Mouse (Mus musculus): ENCODE measurements around the gene Kcnma1. TPM values are rescaled to one million over a fixed set of nuclear protein-coding genes. Genes with fewer than 3 reads are reported as not detected.

Gene Kcnma1
- polyA plus RNA-seq, 1 experiment from 2014 or later, result 0.04 TPM

DNA sequence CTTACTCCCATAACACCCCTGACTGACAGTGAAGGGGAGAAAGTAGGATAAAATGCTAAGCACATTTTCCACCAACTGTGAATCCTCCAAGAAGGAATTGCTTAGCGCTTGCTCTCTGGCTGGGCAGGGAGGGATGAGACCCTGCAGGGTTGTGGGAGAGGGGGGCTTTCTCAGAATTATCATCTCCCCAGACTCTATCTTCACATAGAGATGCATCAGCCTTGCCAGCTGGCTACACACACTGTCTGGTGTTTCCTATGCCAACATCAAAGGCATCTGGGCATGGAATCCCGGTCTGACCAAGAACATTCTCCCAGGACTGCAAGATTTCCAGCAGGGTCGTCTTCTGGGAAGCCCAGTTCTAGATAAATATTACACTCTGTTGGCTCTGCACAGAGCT lies 91.5 kb downstream of the Kcnma1 start:
- H3K9me3 ChIP-seq (ENCODE audit: low read length), result no peaks in the 10 kb centered on the region
- no peak overlapping the region for H3K9ac ChIP-seq (replicated peaks)
- no peak overlapping the region for H3K4me3 ChIP-seq (ENCODE audit: low read depth, low read length)
- ATAC-seq, result no peak
- 83% methylated on average over 3 of the region's 3 CpGs for WGBS (ENCODE audit: insufficient replicate concordance)
- TF ChIP-seq EP300 (IDR thresholded peaks at IDR 0.05; ENCODE audit: low read depth) (no peak), CTCF (IDR thresholded peaks at IDR 0.05; ENCODE audit: low read depth) (no peak)
- no peaks in the 10 kb centered on the region for H3K36me3 ChIP-seq (replicated peaks; ENCODE audit: insufficient read depth, low read length)
- H3K4me1 ChIP-seq (ENCODE audit: insufficient read depth), result no peaks in the 10 kb centered on the region
- H3K27ac ChIP-seq (ENCODE audit: low read depth), result no peak overlapping the region
- H3K27me3 ChIP-seq (ENCODE audit: insufficient read depth, low read length), result no peaks in the 10 kb centered on the region
- no peak for DNase-seq
- H3K4me2 ChIP-seq (ENCODE audit: low read depth, low read length), result no peak overlapping the region

DNA sequence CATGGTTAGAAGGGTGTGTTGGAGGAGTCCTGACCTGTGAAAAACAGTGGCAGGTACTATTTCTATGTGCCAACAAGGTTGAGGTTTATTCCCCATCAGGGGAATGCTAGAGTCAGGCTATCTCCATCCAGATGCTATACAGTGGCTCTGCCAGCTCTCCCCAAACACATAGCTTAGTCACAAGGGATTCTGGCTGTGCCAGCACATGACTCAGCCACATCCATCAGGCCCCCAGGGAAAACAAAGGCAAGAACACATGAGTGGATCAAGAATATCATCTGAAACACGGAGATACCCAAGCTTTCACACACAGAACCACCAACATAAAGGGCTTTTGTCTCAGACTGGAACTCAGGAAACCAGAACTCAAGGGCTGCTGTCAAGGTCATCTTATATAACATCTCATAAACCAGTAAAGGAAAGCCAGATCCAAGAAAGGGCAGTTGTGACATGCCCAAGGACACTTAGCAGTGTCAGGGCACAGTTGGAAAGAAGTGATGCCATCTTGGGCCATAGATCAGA lies 103.1 kb downstream of the Kcnma1 start:
- DNase-seq (no peak), ATAC-seq (no peak)
- no peak overlapping the region for H3K27ac ChIP-seq (ENCODE audit: low read depth)
- H3K4me2 ChIP-seq (ENCODE audit: low read depth, low read length), result no peak overlapping the region
- H3K36me3 ChIP-seq (replicated peaks; ENCODE audit: insufficient read depth, low read length), result no peaks in the 10 kb centered on the region
- H3K9ac ChIP-seq (replicated peaks), result no peak overlapping the region
- H3K4me3 ChIP-seq (ENCODE audit: low read depth, low read length), result no peak overlapping the region
- 53% methylated on average over 1 of the region's 1 CpGs for WGBS (ENCODE audit: insufficient replicate concordance)
- no peaks in the 10 kb centered on the region for H3K9me3 ChIP-seq (ENCODE audit: low read length)
- no peaks in the 10 kb centered on the region for H3K27me3 ChIP-seq (ENCODE audit: insufficient read depth, low read length)
- TF ChIP-seq EP300 (IDR thresholded peaks at IDR 0.05; ENCODE audit: low read depth) (no peak), CTCF (IDR thresholded peaks at IDR 0.05; ENCODE audit: low read depth) (no peak)
- no peaks in the 10 kb centered on the region for H3K4me1 ChIP-seq (ENCODE audit: insufficient read depth)

DNA sequence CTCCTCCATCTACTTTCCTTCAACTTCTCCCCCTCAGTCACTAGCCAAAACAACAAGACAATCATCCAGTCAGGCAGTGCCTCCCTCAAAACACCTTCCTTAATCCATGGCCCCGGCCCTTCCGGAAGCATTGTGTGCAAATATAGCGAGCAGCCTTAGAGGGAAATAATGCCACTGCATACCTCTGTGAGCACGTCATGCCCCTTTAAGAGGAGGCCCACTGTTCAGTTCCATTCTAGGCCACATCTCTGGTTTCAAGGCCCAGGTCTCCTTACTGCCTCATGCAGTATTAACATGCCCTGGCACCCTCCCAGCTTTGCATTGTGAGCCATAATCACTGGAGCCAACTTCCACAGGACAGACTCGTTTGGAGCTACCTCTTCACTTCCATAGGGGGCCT lies 105.7 kb downstream of the Kcnma1 start:
- H3K9ac ChIP-seq (replicated peaks), result no peak overlapping the region
- no peak overlapping the region for H3K27ac ChIP-seq (ENCODE audit: low read depth)
- TF ChIP-seq EP300 (IDR thresholded peaks at IDR 0.05; ENCODE audit: low read depth) (no peak), CTCF (IDR thresholded peaks at IDR 0.05; ENCODE audit: low read depth) (no peak)
- H3K9me3 ChIP-seq (ENCODE audit: low read length), result no peaks in the 10 kb centered on the region
- H3K4me2 ChIP-seq (ENCODE audit: low read depth, low read length), result no peak overlapping the region
- ATAC-seq, result no peak
- H3K4me3 ChIP-seq (ENCODE audit: low read depth, low read length), result no peak overlapping the region
- 70% methylated on average over 5 of the region's 5 CpGs for WGBS (ENCODE audit: insufficient replicate concordance)
- no peak for DNase-seq
- H3K27me3 ChIP-seq (ENCODE audit: insufficient read depth, low read length), result no peaks in the 10 kb centered on the region
- no peaks in the 10 kb centered on the region for H3K36me3 ChIP-seq (replicated peaks; ENCODE audit: insufficient read depth, low read length)
- no peaks in the 10 kb centered on the region for H3K4me1 ChIP-seq (ENCODE audit: insufficient read depth)

DNA sequence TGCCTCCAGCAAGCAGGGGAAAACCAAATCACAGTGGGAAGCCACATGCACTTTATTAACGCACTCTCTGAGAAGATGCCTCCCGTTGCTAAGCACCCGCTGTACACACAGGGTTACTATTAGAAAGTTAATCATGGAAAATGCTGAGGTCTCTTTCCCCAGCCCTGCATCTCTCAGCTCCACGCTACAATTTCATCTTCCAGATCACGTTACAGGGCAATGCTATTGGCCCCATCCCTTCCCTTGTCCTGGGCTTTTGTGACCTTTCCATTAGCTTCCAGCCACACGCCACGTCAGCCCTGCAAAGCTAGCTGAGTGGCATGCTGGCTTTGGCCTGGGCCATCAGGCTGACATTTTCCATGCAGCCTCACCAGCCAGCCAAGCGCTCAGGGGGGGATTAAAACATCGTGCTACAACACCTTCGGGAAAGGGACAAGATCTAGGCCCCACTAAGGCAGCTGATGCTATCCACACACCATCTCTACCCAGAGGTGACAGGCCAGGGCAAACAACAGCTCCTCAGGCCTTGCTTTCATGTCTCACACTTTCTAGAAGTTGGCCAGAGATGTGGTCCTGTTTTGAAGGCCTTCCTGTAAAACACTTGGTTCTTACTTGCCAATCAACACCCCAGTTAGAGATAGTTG lies 111.5 kb downstream of the Kcnma1 start:
- H3K27me3 ChIP-seq (ENCODE audit: insufficient read depth, low read length), result no peaks in the 10 kb centered on the region
- WGBS (ENCODE audit: insufficient replicate concordance), result 54% methylated on average over 10 of the region's 10 CpGs
- no peaks in the 10 kb centered on the region for H3K9me3 ChIP-seq (ENCODE audit: low read length)
- H3K36me3 ChIP-seq (replicated peaks; ENCODE audit: insufficient read depth, low read length), result no peaks in the 10 kb centered on the region
- no peaks in the 10 kb centered on the region for H3K4me1 ChIP-seq (ENCODE audit: insufficient read depth)
- TF ChIP-seq CTCF (IDR thresholded peaks at IDR 0.05; ENCODE audit: low read depth) (no peak), EP300 (IDR thresholded peaks at IDR 0.05; ENCODE audit: low read depth) (no peak)
- no peak overlapping the region for H3K4me3 ChIP-seq (ENCODE audit: low read depth, low read length)
- ATAC-seq (no peak), DNase-seq (no peak)
- no peak overlapping the region for H3K27ac ChIP-seq (ENCODE audit: low read depth)
- H3K9ac ChIP-seq (replicated peaks), result no peak overlapping the region
- H3K4me2 ChIP-seq (ENCODE audit: low read depth, low read length), result no peak overlapping the region

DNA sequence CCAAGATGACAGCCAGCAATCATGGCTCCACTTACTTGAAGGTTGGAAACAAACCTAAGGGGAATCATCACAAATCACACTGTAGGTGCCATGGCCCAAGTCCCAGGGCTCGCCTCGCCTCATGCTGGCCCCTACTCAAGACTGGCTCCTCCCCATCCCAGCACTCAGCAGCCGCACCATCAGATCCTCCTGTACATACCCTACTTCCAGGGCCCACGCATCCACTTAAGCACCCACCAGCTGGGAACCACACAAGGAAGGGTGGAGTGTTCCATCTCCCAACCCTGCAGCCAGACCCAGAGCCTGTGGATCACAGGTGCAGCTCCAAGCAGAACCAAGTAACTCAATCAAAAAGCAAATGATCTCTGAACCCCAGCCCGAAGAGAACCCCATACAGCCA lies 114.8 kb downstream of the Kcnma1 start:
- Histone ChIP-seq H3K36me3 (replicated peaks; ENCODE audit: insufficient read depth, low read length) (no peaks in the 10 kb centered on the region), H3K27ac (ENCODE audit: low read depth) (no peak overlapping the region), H3K4me1 (ENCODE audit: insufficient read depth) (no peaks in the 10 kb centered on the region), H3K9ac (replicated peaks) (no peak overlapping the region), H3K4me3 (ENCODE audit: low read depth, low read length) (no peak overlapping the region), H3K27me3 (ENCODE audit: insufficient read depth, low read length) (no peaks in the 10 kb centered on the region), H3K4me2 (ENCODE audit: low read depth, low read length) (no peak overlapping the region), H3K9me3 (ENCODE audit: low read length) (no peaks in the 10 kb centered on the region)
- ATAC-seq, result no peak
- DNase-seq, result no peak
- TF ChIP-seq EP300 (IDR thresholded peaks at IDR 0.05; ENCODE audit: low read depth) (no peak), CTCF (IDR thresholded peaks at IDR 0.05; ENCODE audit: low read depth) (no peak)
- WGBS (ENCODE audit: insufficient replicate concordance), result 77% methylated on average over 5 of the region's 5 CpGs

DNA sequence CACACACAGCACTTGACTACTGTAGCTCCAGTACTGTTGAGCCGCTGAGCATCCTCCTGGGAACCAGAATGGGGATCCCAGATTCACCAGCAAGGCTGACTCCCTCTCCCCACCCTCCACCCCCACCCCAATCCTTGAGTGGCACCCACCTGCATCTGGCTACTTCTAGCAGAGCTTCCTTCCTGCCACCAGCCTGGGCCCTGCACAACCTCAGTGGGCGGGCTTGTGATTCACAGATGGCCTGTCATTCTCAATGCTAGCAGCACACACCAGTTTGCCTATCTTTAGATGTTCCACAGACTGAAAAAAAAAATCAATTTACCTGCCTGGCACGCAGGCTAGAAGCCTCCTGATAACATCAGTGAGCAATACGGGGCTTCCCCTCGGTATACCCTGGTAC lies 116.5 kb downstream of the Kcnma1 start:
- H3K27me3 ChIP-seq (ENCODE audit: insufficient read depth, low read length), result no peaks in the 10 kb centered on the region
- H3K27ac ChIP-seq (ENCODE audit: low read depth), result no peak overlapping the region
- ATAC-seq (no peak), DNase-seq (no peak)
- H3K4me3 ChIP-seq (ENCODE audit: low read depth, low read length), result no peak overlapping the region
- no peaks in the 10 kb centered on the region for H3K9me3 ChIP-seq (ENCODE audit: low read length)
- H3K9ac ChIP-seq (replicated peaks), result no peak overlapping the region
- 41% methylated on average over 5 of the region's 5 CpGs for WGBS (ENCODE audit: insufficient replicate concordance)
- H3K4me2 ChIP-seq (ENCODE audit: low read depth, low read length), result no peak overlapping the region
- TF ChIP-seq CTCF (IDR thresholded peaks at IDR 0.05; ENCODE audit: low read depth) (no peak), EP300 (IDR thresholded peaks at IDR 0.05; ENCODE audit: low read depth) (no peak)
- H3K36me3 ChIP-seq (replicated peaks; ENCODE audit: insufficient read depth, low read length), result no peaks in the 10 kb centered on the region
- no peaks in the 10 kb centered on the region for H3K4me1 ChIP-seq (ENCODE audit: insufficient read depth)
